ENCODE assay signal across 11 mouse cellular contexts in the genomic region with DNA sequence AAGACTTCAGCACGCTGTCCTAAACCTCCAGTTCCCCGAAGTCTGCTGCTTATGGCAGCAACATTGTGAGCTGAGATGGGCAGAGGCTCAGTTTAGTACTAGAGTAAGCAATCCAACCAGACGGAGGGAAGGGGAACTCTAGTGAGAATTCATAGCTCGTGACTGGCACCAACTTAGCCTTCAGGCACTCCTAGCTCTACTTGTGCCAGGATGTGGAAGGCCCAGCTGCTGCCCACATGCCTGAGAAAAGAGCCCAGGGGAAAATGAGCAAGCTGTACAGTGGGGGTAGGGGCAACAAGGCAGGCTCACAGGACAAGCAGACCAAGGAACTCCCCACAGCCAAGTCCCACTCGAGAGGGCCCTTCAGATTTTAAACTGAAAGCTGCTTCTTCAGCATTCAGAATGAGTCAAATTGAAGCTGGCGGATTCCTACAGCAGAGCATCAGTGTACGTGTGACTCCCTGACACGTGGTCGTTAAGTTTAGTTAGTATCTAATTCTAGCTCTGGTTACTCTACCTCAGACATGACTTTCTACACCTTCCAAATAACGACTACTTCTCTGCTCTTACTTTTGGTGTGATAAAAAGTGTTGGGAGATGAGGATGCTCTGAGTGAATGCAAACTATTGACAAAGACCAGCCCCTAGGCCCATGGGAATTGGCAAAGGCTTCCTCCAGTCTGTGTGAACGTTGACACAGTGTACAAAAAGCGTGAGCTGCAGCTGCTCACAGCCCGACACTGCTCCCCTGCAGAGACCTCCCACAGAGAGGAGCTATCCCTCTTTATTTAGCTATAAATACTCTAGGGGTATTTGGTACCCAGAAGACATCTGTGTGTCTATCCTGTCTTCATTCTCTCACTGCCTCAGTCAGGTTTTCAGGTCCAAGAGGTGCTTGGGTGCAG. TPM values are rescaled to one million over a fixed set of nuclear protein-coding genes. Genes with fewer than 3 reads are reported as not detected.
DNase-seq lines count a peak whose midpoint lies in the region; ATAC-seq and TF ChIP-seq lines count a peak whose summit lies in the region.
"Had no signal": no experiment of that assay in that cellular context is flagged by ENCODE, and none has a peak within 500 bp of the region (broad histone marks: within the 10 kb centered on the region; RNA-seq: fewer than 3 reads in every experiment).

No protein-coding gene starts in this region.

- ATAC-seq in hindbrain, embryonic 11.5 days (ENCODE audit: low FRiP score) = no peak
- no peak for ATAC-seq in stomach, postnatal 0 days (ENCODE audit: low FRiP score, low TSS enrichment)

- no peak for TF ChIP-seq CTCF in stomach, postnatal 0 days (IDR thresholded peaks at IDR 0.05; ENCODE audit: low read depth)

- no peaks in the 10 kb centered on the region for H3K9me3 ChIP-seq in hindbrain, embryonic 10.5 days
- no peaks in the 10 kb centered on the region for H3K9me3 ChIP-seq in hindbrain, embryonic 11.5 days (ENCODE audit: control insufficient read depth, low read length)
- no peaks in the 10 kb centered on the region for H3K9me3 ChIP-seq in stomach, postnatal 0 days (ENCODE audit: control insufficient read depth, low read length)

- no peak overlapping the region for H3K9ac ChIP-seq in hindbrain, embryonic 11.5 days (ENCODE audit: low read depth, low read length)
- H3K9ac ChIP-seq in stomach, postnatal 0 days (ENCODE audit: low read length) = no peak overlapping the region

- DNase-seq in hindbrain, embryonic 10.5 days (ENCODE audit: low spot score) = no peak
- DNase-seq in hindbrain, embryonic 11.5 days (ENCODE audit: low spot score) = no peak
- peak; percentile 29 to 42 for DNase-seq in right cerebral cortex, adult 2 months (ENCODE audit: low spot score in 2 of 2)
- DNase-seq in right cerebral cortex, postnatal 4 days = no peak
- DNase-seq in left cerebral cortex, postnatal 10 days (ENCODE audit: extremely low spot score in 1 of 2, low spot score in 2 of 2) = peak; percentile 32 to 37
- no peak for DNase-seq in stomach, postnatal 0 days (ENCODE audit: low spot score)
- DNase-seq in gastrocnemius, postnatal 25 days = no peak
- DNase-seq in yolk sac, embryonic 10.5 days (ENCODE audit: low spot score) = no peak
- DNase-seq: adrenal gland, postnatal 25 days; liver had no signal

- TF ChIP-seq EP300 in stomach, postnatal 0 days (optimal IDR thresholded peaks at IDR 0.05) = no peak

- no peak overlapping the region for H3K4me2 ChIP-seq in hindbrain, embryonic 11.5 days (replicated peaks; ENCODE audit: low read depth, low read length)
- H3K4me2 ChIP-seq in stomach, postnatal 0 days (replicated peaks; ENCODE audit: low read depth) = no peak overlapping the region

- no peak overlapping the region for H3K4me3 ChIP-seq in hindbrain, embryonic 10.5 days
- no peak overlapping the region for H3K4me3 ChIP-seq in hindbrain, embryonic 11.5 days (ENCODE audit: low read depth, low read length)
- no peak overlapping the region for H3K4me3 ChIP-seq in stomach, postnatal 0 days (ENCODE audit: low read depth, low read length)
- H3K4me3 ChIP-seq: erythroblast, embryonic 14.5 days had no signal

- peaks cover 14% of the 10 kb centered on the region for H3K4me1 ChIP-seq in hindbrain, embryonic 10.5 days (replicated peaks)
- H3K4me1 ChIP-seq in hindbrain, embryonic 11.5 days (replicated peaks; ENCODE audit: control insufficient read depth, insufficient read depth, low read length) = no peaks in the 10 kb centered on the region
- no peaks in the 10 kb centered on the region; the same call in 1 of the 2 replicates for H3K4me1 ChIP-seq in stomach, postnatal 0 days (replicated peaks; ENCODE audit: control insufficient read depth, insufficient read depth)

- peaks cover 20% of the 10 kb centered on the region for H3K36me3 ChIP-seq in hindbrain, embryonic 10.5 days
- no peaks in the 10 kb centered on the region for H3K36me3 ChIP-seq in hindbrain, embryonic 11.5 days (ENCODE audit: control insufficient read depth, insufficient read depth, low read length)
- peaks cover 4% of the 10 kb centered on the region; the same call in 1 of the 2 replicates for H3K36me3 ChIP-seq in stomach, postnatal 0 days (ENCODE audit: control insufficient read depth, insufficient read depth, low read length)

- no peaks in the 10 kb centered on the region for H3K27me3 ChIP-seq in hindbrain, embryonic 10.5 days (ENCODE audit: insufficient read depth, poor library complexity, severe bottlenecking)
- no peaks in the 10 kb centered on the region for H3K27me3 ChIP-seq in hindbrain, embryonic 11.5 days (ENCODE audit: control insufficient read depth, insufficient read depth, low read length)
- no peaks in the 10 kb centered on the region for H3K27me3 ChIP-seq in stomach, postnatal 0 days (ENCODE audit: control insufficient read depth, insufficient read depth, low read length)

- intact Hi-C loops in left cerebral cortex, postnatal 10 days (cut with DNase I) = no loop called here

- 65% methylated on average over 13 of the region's 13 CpGs for WGBS in hindbrain, embryonic 10.5 days
- WGBS in hindbrain, embryonic 11.5 days = 65% methylated on average over 13 of the region's 13 CpGs
- 56% methylated on average over 13 of the region's 13 CpGs for WGBS in stomach, postnatal 0 days

- H3K27ac ChIP-seq in hindbrain, embryonic 10.5 days = 0 out of 2 replicates have a peak overlapping the region, but pooled peaks have one; percentile 30
- no peak overlapping the region for H3K27ac ChIP-seq in hindbrain, embryonic 11.5 days (ENCODE audit: low read depth, low read length)
- H3K27ac ChIP-seq in stomach, postnatal 0 days (replicated peaks) = 0 out of 2 replicates have a peak overlapping the region, but pooled peaks have one; percentile 8

RNA-seq across cellular contexts. Expression of a gene that starts 6.8 kb away (rescaled TPM):
- 32.2 and 39.5 TPM in 2 replicates for polyA plus RNA-seq in hindbrain, embryonic 10.5 days (2016; fragmentation: Nextera tagmentation; extraction: Ambion mirVana)
- 32.5 and 32.6 TPM in 2 replicates for polyA plus RNA-seq in hindbrain, embryonic 11.5 days (2014; fragmentation: Nextera tagmentation; extraction: Ambion mirVana)
- total RNA-seq in left cerebral cortex, postnatal 10 days (2021) = 10 to 100 TPM; 30.1 to 39.8 TPM
- polyA plus RNA-seq in stomach, postnatal 0 days (2015; fragmentation: Nextera tagmentation; extraction: Ambion mirVana) = 10.2 and 11.7 TPM in 2 replicates
- 1 to 10 TPM; 7.7 to 8.7 TPM for total RNA-seq in gastrocnemius, postnatal 25 days (2021)

RNA-seq across cellular contexts. Expression of a gene that starts 7.4 kb away (rescaled TPM):
- polyA plus RNA-seq in hindbrain, embryonic 10.5 days (2016; fragmentation: Nextera tagmentation; extraction: Ambion mirVana) = 11.5 and 16.9 TPM in 2 replicates
- 6.5 and 7.7 TPM in 2 replicates for polyA plus RNA-seq in hindbrain, embryonic 11.5 days (2014; fragmentation: Nextera tagmentation; extraction: Ambion mirVana)
- 10 to 100 TPM; 13.2 to 13.4 TPM for total RNA-seq in left cerebral cortex, postnatal 10 days (2021)
- polyA plus RNA-seq in stomach, postnatal 0 days (2015; fragmentation: Nextera tagmentation; extraction: Ambion mirVana) = 21.3 and 23.5 TPM in 2 replicates
- total RNA-seq in gastrocnemius, postnatal 25 days (2021) = 10 to 100 TPM; 15.4 to 19.8 TPM

RNA-seq across cellular contexts. Expression of a gene that starts 40.9 kb away (rescaled TPM):
- 87.1 and 92.5 TPM in 2 replicates for polyA plus RNA-seq in hindbrain, embryonic 10.5 days (2016; fragmentation: Nextera tagmentation; extraction: Ambion mirVana)
- 59.0 and 59.1 TPM in 2 replicates for polyA plus RNA-seq in hindbrain, embryonic 11.5 days (2014; fragmentation: Nextera tagmentation; extraction: Ambion mirVana)
- total RNA-seq in left cerebral cortex, postnatal 10 days (2021) = 10 to 100 TPM; 55.0 to 69.5 TPM
- polyA plus RNA-seq in stomach, postnatal 0 days (2015; fragmentation: Nextera tagmentation; extraction: Ambion mirVana) = 37.4 and 42.0 TPM in 2 replicates
- 10 to 100 TPM; 19.2 to 20.5 TPM for total RNA-seq in gastrocnemius, postnatal 25 days (2021)

RNA-seq across cellular contexts. Expression of a gene that starts 40.9 kb away (rescaled TPM):
- 75.5 and 92.1 TPM in 2 replicates for polyA plus RNA-seq in hindbrain, embryonic 10.5 days (2016; fragmentation: Nextera tagmentation; extraction: Ambion mirVana)
- 77.2 and 83.2 TPM in 2 replicates for polyA plus RNA-seq in hindbrain, embryonic 11.5 days (2014; fragmentation: Nextera tagmentation; extraction: Ambion mirVana)
- total RNA-seq in left cerebral cortex, postnatal 10 days (2021) = 10 to 100 TPM; 23.7 to 29.0 TPM
- 46.4 and 47.2 TPM in 2 replicates for polyA plus RNA-seq in stomach, postnatal 0 days (2015; fragmentation: Nextera tagmentation; extraction: Ambion mirVana)
- total RNA-seq in gastrocnemius, postnatal 25 days (2021) = 10 to 100 TPM; 11.4 to 16.4 TPM

Comparison
In these comparisons a context has a peak if more than half of its experiments do, and no peak if none do; other contexts are left out.
1. DNase-seq: peak in right cerebral cortex, adult 2 months (2 of 2) and left cerebral cortex, postnatal 10 days (2 of 2); none in hindbrain, embryonic 10.5 days (single experiment), hindbrain, embryonic 11.5 days (single experiment), right cerebral cortex, postnatal 4 days (single experiment), stomach, postnatal 0 days (single experiment), gastrocnemius, postnatal 25 days (single experiment) and yolk sac, embryonic 10.5 days (single experiment).